Mouse (Mus musculus): ENCODE data around the gene Syn3. TPM values are rescaled to one million over a fixed set of nuclear protein-coding genes. Genes with fewer than 3 reads are reported as not detected.
"Not testable (repeated sequence)": the region's sequence is repeated elsewhere in the genome, so short reads cannot be mapped to it uniquely, and the experiment has no call there.

Gene Syn3
- polyA plus RNA-seq, 1 experiment: 1.5 TPM

- DNase-seq (ENCODE audit: low read depth): no peak
These were observed 450.9 kb downstream of the Syn3 start for GRCm38 (mm10) chr10:86047786-86048185.

- no peak for DNase-seq (ENCODE audit: low read depth)
These were observed 452.3 kb downstream of the Syn3 start for GRCm38 (mm10) chr10:86046371-86046770.

- no peak for DNase-seq (ENCODE audit: low read depth)
These were observed 454.6 kb downstream of the Syn3 start for GRCm38 (mm10) chr10:86044066-86044465.

- DNase-seq (ENCODE audit: low read depth): no peak
These were observed 455.0 kb downstream of the Syn3 start for GRCm38 (mm10) chr10:86043651-86044050.

- DNase-seq (ENCODE audit: low read depth): no peak
These were observed 464.5 kb downstream of the Syn3 start for GRCm38 (mm10) chr10:86034007-86034728.

GRCm38 (mm10) chr10:86032517-86032916 is 466.2 kb downstream of the Syn3 start:
- DNase-seq (ENCODE audit: low read depth): no peak

GRCm38 (mm10) chr10:86030743-86031142 is 468.0 kb downstream of the Syn3 start:
- DNase-seq (ENCODE audit: low read depth): no peak

- not testable (repeated sequence) for DNase-seq (ENCODE audit: low read depth)
These were observed 471.9 kb downstream of the Syn3 start for GRCm38 (mm10) chr10:86026807-86027206.

GRCm38 (mm10) chr10:86026354-86026753 is 472.3 kb downstream of the Syn3 start:
- DNase-seq (ENCODE audit: low read depth): no peak

- no peak for DNase-seq (ENCODE audit: low read depth)
These were observed 472.8 kb downstream of the Syn3 start for GRCm38 (mm10) chr10:86025906-86026305.

- no peak for DNase-seq (ENCODE audit: low read depth)
These were observed 475.5 kb downstream of the Syn3 start for GRCm38 (mm10) chr10:86023149-86023548.

GRCm38 (mm10) chr10:86022474-86022816 is 476.3 kb downstream of the Syn3 start:
- no peak for DNase-seq (ENCODE audit: low read depth)

GRCm38 (mm10) chr10:86021749-86022473 is 476.8 kb downstream of the Syn3 start, which contains the start of gene Fbxo7:
TSS of gene Fbxo7 (plus strand) at chr10:86021972.
- DNase-seq (ENCODE audit: low read depth): peak; percentile 30

- DNase-seq (ENCODE audit: low read depth): no peak
These were observed 477.3 kb downstream of the Syn3 start for GRCm38 (mm10) chr10:86021408-86021748.

- no peak for DNase-seq (ENCODE audit: low read depth)
These were observed 479.9 kb downstream of the Syn3 start for GRCm38 (mm10) chr10:86018813-86019212.

- no peak for DNase-seq (ENCODE audit: low read depth)
These were observed 480.9 kb downstream of the Syn3 start for GRCm38 (mm10) chr10:86017781-86018180.

GRCm38 (mm10) chr10:86011781-86012180 is 486.9 kb downstream of the Syn3 start, which contains the start of gene Bpifc:
TSS of gene Bpifc (minus strand) at chr10:86011895.
- no peak for DNase-seq (ENCODE audit: low read depth)

GRCm38 (mm10) chr10:86011172-86011571 is 487.5 kb downstream of the Syn3 start:
- no peak for DNase-seq (ENCODE audit: low read depth)

GRCm38 (mm10) chr10:86010636-86011035 is 488.1 kb downstream of the Syn3 start:
- no peak for DNase-seq (ENCODE audit: low read depth)

- DNase-seq (ENCODE audit: low read depth): no peak
These were observed 489.0 kb downstream of the Syn3 start for GRCm38 (mm10) chr10:86009688-86010087.

GRCm38 (mm10) chr10:86006455-86006854 is 492.2 kb downstream of the Syn3 start:
- DNase-seq (ENCODE audit: low read depth): no peak
